Mouse (Mus musculus) frontal cortex, adult (tissue): ENCODE measurements around the gene Alox5ap.

Experiments used
- ATAC-seq: cut with Nextera tagmentation; 2 replicates; pipeline ENCODE4 v1.9.2; 2017; ENCODE audit warnings: mild to moderate bottlenecking, moderate library complexity, mixed read lengths; ENCODE audit not compliant: low TSS enrichment

Alox5ap gene

GRCm38 (mm10) chr5:149314514-149315081 is 50.0 kb downstream of the Alox5ap start:
- peak; percentile 58; the same call in 1 of the 2 replicates for ATAC-seq

DNA sequence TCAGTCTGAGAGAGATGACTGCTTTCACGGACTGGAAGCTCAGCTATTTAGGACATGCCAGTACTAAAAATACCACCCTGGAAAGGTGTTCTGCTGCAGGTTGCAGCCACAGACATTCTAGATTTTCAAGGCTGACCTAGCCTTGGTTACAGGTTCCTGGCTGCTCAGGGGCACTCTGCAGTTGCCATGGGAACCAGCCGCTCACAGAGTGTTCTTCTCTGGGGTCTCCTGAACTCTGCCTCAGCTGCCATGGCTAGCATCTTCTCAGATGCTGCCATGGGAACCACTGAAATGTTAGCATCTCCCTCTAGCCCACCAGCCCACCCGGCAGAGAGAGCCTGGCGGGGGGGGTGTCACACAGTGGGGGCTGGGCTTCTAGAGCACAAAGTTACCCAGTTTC is 52.4 kb downstream of the Alox5ap start:
- no peak for ATAC-seq

GRCm38 (mm10) chr5:149319874-149320323 is 55.3 kb downstream of the Alox5ap start:
- no peak for ATAC-seq

DNA sequence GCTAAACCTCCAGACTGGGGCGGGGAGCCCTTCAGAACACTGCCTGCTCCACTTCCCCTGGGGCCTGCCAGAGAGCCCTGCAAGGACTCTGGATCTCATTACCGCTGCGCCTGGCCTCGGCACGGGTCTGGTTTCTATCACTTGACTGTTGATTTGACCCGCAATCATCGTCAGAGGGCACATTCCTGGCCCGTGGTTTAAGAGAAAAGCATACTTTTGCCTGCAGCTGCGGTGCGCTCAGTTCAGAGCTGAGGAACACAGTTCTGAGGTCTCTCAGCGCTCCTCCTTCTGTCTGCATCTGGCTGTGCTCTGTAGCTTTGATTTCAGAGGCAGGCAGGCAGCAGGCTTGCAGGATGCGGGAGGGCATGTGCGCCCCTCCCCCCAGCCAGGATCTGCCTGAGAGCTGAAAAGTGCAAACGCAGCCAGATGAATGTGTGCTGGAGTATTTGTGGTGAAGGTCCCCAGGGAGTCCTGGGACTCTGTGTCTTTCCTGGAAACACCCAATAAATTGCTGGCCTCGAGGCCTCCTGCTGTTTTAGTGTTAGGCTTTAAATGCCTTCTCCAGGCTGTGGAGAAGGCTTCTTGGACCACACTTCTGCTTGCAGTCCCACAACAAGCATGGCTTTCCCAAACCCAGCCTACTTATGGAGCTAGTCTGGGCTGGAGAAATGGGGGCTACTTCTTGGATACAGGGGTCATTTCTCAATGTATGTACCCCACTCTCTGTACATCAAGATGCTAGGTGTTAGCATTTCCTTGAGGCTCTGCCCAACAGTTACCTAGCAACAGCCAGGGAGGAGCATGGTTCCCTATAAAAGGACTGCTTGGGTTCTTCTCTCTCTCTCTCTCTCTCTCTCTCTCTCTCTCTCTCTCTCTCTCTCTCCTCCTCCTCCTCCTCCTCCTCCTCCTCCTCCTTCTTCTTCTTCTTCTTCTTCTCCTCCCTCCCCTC is 56.2 kb downstream of the Alox5ap start:
- peak; percentile 78 for ATAC-seq

DNA sequence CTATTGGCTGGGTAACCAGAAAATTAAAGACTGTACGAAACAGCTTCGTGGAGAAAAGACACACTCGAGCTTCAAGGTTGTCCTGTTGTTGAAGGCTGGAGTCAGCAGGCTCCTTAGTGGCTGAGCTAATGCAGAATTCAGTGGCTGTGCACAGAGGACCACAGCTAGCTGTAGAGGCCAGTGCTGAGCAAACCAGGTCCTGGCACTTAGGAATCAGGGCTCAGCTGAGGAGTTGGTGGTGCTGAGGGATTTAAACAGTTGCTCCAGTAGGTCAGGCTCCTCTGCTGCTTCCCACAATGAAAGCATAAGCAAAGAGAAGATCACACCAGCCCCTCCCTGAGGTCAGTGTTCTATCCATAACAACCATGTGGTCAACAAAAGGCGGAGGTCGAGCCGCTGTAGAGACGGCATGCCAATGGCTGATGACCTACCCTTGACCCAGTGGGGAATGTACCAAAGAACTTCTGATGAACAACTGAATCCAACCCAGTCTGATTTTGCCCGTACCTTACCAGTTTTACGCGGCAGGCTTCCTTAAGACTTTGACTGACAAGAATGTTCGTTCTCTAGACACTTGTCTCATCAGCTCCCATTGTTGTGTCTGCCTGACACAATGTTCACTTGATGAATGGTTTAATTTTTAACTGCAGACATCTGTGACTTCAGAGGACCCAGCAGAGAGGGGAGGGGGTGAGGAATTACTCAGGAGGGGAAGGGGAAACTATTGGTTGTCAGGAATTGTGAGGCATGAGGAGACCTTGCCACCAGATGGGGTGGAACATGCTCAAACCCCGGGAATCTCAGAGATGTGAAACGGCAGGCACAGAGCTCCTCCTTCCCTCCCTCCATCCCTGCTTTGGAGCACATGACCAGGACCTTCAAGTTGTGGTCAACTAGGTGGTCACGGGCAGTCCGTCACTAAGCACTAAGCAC is 57.6 kb downstream of the Alox5ap start:
- ATAC-seq, result no peak

DNA sequence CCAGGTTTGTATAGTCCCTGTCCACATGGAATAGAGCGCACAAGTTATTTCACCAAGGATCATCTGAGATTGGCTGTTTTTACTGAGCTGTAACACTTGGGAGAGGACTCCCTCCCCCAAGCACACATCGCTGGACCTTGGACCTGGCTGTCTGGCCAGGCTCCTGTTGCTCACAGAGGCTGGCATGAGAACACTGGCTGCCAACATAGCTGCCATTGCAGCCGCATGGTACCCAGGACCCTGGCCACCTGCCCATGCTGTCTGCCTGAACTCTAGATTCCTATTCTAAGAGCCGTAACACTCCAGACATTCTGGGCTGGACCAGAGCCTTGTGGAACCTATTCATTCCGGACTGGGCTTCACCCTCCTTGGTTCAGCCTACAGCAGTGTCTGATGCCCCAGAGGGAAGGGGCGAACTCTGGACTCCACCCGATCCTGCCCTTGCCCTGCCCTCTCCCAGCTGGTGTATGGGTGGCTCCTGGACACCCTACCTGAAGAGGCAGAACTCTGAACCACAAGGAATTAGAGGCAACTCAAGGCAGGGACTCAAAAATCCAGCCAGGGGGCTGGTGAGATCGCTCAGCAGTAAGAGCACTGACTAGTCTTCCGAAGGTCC is 58.5 kb downstream of the Alox5ap start:
- no peak for ATAC-seq

- no peak for ATAC-seq
These were observed 60.2 kb downstream of the Alox5ap start for GRCm38 (mm10) chr5:149324739-149325138.

DNA sequence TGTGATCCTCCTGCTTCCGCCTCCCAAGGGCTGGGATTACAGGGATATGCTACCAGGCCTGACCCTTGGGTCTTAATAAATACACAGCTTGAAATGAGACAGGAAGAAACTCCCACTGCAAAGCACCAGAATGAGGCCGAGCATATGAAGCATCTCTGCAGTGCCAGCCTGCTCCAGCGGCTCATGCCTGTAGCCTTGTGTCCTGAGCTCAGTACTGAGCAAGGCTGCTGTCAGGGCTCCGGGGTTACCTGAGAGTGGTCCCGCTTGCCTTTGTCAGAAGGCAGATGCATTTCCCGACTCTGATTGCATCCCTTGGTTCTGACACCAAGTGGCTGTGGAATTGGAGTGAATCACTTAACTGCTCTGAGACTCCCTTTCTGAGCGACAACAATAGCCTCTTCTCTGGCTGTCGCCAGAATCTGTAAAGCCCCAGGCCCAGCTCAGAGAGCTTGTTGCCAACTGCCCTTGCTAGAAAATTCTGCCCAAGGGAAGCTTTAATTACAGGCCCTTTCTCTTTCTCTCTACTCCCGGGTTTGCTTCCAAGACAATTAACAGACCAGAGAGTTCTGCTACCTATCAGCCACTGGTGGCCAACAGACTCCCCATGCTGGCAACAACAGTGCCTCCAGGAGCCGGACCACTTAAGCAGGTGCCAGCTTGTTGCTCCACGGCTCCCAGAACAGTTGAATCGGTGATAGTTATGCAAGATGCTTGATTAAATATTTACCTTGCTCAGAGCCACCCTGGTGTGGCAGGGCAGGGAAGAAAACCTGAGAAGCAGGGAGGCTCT is 64.7 kb downstream of the Alox5ap start:
- peak; percentile 42; the same call in 1 of the 2 replicates for ATAC-seq

DNA sequence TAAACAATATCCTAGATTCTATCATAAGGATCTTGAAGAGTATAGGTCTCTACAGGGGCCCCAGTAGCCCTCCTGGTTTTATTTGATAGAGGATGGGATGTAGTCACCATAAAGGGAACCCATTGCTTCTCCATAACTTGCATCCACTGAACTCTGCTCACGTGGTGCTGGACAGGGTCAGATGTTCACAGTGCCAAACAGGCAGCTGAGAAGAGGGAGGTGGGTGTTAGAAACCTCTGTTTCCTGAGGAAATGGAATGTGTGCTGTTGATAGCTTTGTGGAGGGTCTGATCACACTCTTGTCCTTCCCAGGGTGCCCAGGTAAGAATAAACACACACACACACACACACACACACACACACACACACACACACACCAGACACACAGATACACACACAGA is 66.0 kb downstream of the Alox5ap start:
- no peak for ATAC-seq

GRCm38 (mm10) chr5:149331407-149332143 is 67.0 kb downstream of the Alox5ap start:
- no peak for ATAC-seq

DNA sequence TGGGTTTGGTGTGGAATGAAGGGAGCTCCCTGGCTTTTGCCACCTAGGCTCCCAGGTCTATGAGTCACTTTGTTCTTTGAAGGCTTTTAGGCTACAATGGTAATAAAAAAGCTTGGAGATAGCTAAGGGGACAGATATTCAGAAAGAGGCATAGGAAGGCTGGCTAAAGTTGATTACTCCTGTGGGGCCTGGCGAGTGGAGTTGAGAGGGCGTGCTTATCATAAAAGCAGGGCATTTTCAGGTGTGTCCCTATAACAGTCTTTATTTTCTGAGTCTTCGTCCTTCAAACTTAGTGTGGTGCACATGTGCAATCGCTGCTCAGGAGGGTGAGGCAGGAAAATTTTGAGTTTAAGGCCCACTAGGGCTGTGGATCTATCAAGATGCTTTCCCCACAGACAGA is 68.2 kb downstream of the Alox5ap start:
- no peak for ATAC-seq

- ATAC-seq, result peak; percentile 56
These were observed 69.6 kb downstream of the Alox5ap start for GRCm38 (mm10) chr5:149333941-149334698.

DNA sequence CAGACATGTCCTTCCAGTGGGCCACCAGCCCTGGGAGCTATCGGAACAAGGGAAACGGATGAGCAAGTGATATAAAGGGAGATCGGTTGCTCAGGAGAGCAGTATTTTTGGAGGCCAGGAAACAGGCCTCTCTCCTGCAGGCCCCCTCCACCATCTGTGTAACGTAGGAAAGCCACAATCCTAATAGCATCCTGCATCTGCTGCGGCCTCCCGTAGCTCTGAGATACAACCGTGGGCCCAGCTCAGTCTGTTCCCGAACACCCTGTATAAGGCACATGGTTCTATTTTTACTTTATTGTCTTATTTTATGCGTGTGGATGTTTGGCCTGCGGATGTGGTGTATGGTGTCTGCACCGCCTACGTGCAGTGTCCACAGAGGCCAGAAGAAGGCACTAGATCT is 70.4 kb downstream of the Alox5ap start:
- ATAC-seq, result peak; percentile 27; the same call in 1 of the 2 replicates

DNA sequence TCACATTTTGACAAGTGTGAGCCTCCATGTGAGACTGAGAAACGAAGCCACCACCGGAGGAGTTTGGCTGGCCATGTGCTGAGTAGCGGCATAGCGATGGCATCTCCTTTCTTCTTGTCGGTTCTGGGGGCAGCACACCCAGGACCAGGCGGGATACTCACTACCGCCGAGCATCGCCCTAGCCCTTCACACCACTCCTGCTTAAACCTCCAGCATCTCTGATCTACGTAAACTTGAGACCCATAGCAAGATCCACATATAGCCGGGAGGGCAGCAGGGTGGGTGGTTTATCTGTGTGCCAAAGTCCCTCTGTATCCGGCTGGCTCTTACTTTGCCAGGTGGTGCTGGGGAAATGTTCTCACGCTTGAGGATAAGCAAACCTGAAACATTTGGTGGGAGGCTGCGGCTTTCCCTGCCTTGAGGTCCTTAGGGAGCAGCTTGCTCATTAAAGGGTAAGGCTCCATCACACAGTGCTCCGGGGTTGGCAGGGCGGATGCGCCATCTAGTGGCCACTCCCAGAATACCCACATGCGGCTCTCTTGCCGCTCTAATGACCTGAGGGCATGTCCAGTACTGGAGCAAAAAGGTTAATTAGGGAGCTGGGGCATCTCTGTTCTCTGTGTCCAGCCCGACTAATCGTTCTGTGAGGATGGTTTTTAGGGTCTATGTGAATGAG is 71.1 kb downstream of the Alox5ap start:
- 0 out of 2 replicates have a peak, but pooled peaks have one; percentile 24 for ATAC-seq

DNA sequence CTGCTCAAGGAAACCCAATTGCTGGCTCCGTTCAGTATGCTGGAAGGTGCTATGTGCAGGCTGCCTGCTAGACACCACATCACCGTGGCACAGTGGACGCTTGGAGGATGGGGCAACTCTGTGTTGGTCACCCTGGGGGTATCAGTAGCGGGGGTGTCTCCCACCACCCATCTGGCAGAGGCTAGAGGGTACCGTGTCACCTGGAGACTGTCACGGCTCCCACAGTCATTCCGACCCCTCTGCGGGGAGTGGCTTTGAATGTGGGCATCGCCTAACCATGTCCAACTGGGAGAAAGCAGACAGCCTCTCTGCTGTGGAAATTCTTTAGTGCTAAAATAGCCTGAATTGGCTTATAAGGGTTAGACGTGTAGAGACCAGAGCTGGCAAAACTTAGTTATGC is 72.6 kb downstream of the Alox5ap start:
- ATAC-seq, result no peak
